Mouse (Mus musculus) ES-Bruce4 (cell line): ENCODE measurements around the gene Arf3. TPM values are rescaled to one million over a fixed set of nuclear protein-coding genes. Genes with fewer than 3 reads are reported as not detected.
"Not testable (repeated sequence)": the region's sequence is repeated elsewhere in the genome, so short reads cannot be mapped to it uniquely, and the experiment has no call there.

Experiments
- H3K27ac ChIP-seq: 2 replicates; pipeline ENCODE4 v1.5.1; 2012; ENCODE audit warnings: low read length, inconsistent platforms; ENCODE audit not compliant: insufficient read depth
- H3K27me3 ChIP-seq: 2 replicates; pipeline ENCODE4 v1.6.1; 2012; ENCODE audit warnings: mild to moderate bottlenecking, low read length, inconsistent platforms; ENCODE audit not compliant: control insufficient read depth, poor library complexity, insufficient read depth, severe bottlenecking
- H3K36me3 ChIP-seq: 2 replicates; pipeline ENCODE4 v1.6.1; 2012; ENCODE audit warnings: inconsistent platforms, mild to moderate bottlenecking, low read length, moderate library complexity; ENCODE audit not compliant: control insufficient read depth, poor library complexity, insufficient read depth, severe bottlenecking
- H3K4me1 ChIP-seq: one replicate; pipeline ENCODE4 v1.8.1; 2011; ENCODE audit warnings: low read length; ENCODE audit not compliant: control insufficient read depth, insufficient read depth
- H3K4me3 ChIP-seq: 2 replicates; pipeline ENCODE4 v1.5.1; 2011; ENCODE audit warnings: low read depth, mild to moderate bottlenecking, low read length
- H3K9ac ChIP-seq: 2 replicates; pipeline ENCODE4 v1.6.1; 2012; ENCODE audit warnings: low read depth, mild to moderate bottlenecking, inconsistent platforms; ENCODE audit not compliant: poor library complexity, severe bottlenecking
- H3K9me3 ChIP-seq: replicated peaks from 2 replicates; pipeline ENCODE4 v1.6.1; 2012; ENCODE audit warnings: mild to moderate bottlenecking, low read length, inconsistent platforms; ENCODE audit not compliant: control insufficient read depth, poor library complexity, insufficient read depth, severe bottlenecking
- CTCF ChIP-seq: IDR thresholded peaks from one replicate; pipeline ENCODE4 v1.8.1; 2011; ENCODE audit warnings: low read depth, low read length
- EP300 ChIP-seq: IDR thresholded peaks from 2 replicates; pipeline ENCODE4 v1.6.1; 2011; ENCODE audit warnings: low read depth, low read length; ENCODE audit not compliant: insufficient read depth
- POLR2A ChIP-seq: IDR thresholded peaks from one replicate; pipeline ENCODE4 v1.8.1; 2011; ENCODE audit warnings: low read length; ENCODE audit not compliant: insufficient read depth
- polyA plus RNA-seq: library from polyadenylated mRNA; stranded (reverse); fragments of >200 nt; gene quantifications from 2 replicates; pipeline ENCODE4 v1.2.4, GENCODE M21; 2011; ENCODE audit warnings: low read depth; ENCODE audit not compliant: missing spikeins, insufficient read depth, insufficient read length

The Arf3 gene
- 58.4 and 59.3 TPM in 2 replicates for polyA plus RNA-seq

GRCm38 (mm10) chr15:98762670-98763529, at the start of gene Arf3:
Gene Arf3 (minus strand): TSS chr15:98763214.
- H3K9ac ChIP-seq = peak within 1 kb of the TSS; percentile 96
- no peak for TF ChIP-seq POLR2A
- TF ChIP-seq EP300 = no peak
- no peak for TF ChIP-seq CTCF
- no peaks in the 10 kb centered on the region for H3K36me3 ChIP-seq
- H3K27me3 ChIP-seq = no peaks in the 10 kb centered on the region
- no peak within 1 kb of the TSS for H3K27ac ChIP-seq
- H3K4me3 ChIP-seq = peak within 1 kb of the TSS; percentile 81
- no peaks in the 10 kb centered on the region for H3K9me3 ChIP-seq
- H3K4me1 ChIP-seq = peaks cover 2% of the 10 kb centered on the region

- H3K9me3 ChIP-seq, H3K9ac ChIP-seq, H3K27ac ChIP-seq, H3K36me3 ChIP-seq, H3K27me3 ChIP-seq, H3K4me3 ChIP-seq, H3K4me1 ChIP-seq: not testable (repeated sequence)
These were observed 47.2 kb upstream of the Arf3 start for GRCm38 (mm10) chr15:98810212-98810611.

- no peaks in the 10 kb centered on the region for H3K4me1 ChIP-seq
- H3K36me3 ChIP-seq = no peaks in the 10 kb centered on the region
- H3K4me3 ChIP-seq = no peak within 1 kb of the TSS
- H3K27me3 ChIP-seq = peaks cover 8% of the 10 kb centered on the region; the same call in 1 of the 2 replicates
- H3K9ac ChIP-seq = no peak within 1 kb of the TSS
- no peaks in the 10 kb centered on the region for H3K9me3 ChIP-seq
- TF ChIP-seq EP300 (no peak), POLR2A (no peak), CTCF (no peak)
- no peak within 1 kb of the TSS for H3K27ac ChIP-seq
These were observed 46.4 kb upstream of the Arf3 start, which contains the start of gene Ddn for GRCm38 (mm10) chr15:98809390-98809789. Gene Ddn (minus strand): TSS chr15:98809490.

GRCm38 (mm10) chr15:98808651-98809134, 45.7 kb upstream of the Arf3 start:
- Histone ChIP-seq H3K9ac (no peak overlapping the region), H3K4me3 (no peak overlapping the region)

GRCm38 (mm10) chr15:98807895-98808650, 45.1 kb upstream of the Arf3 start:
- Histone ChIP-seq H3K27me3 (peaks cover 11% of the 10 kb centered on the region; the same call in 1 of the 2 replicates), H3K4me3 (peak overlapping the region; percentile 19), H3K36me3 (no peaks in the 10 kb centered on the region), H3K27ac (no peak overlapping the region), H3K9me3 (no peaks in the 10 kb centered on the region), H3K9ac (0 out of 2 replicates have a peak overlapping the region, but pooled peaks have one; percentile 43), H3K4me1 (no peaks in the 10 kb centered on the region)
- TF ChIP-seq EP300 = no peak
- no peak for TF ChIP-seq POLR2A
- TF ChIP-seq CTCF = no peak

More at GRCm38 (mm10) chr15:98808651-98809134, 45.7 kb upstream of the Arf3 start:
- peaks cover 8% of the 10 kb centered on the region; the same call in 1 of the 2 replicates for H3K27me3 ChIP-seq
- TF ChIP-seq CTCF (no peak), POLR2A (no peak), EP300 (no peak)
- H3K36me3 ChIP-seq = no peaks in the 10 kb centered on the region
- H3K4me1 ChIP-seq = no peaks in the 10 kb centered on the region
- H3K27ac ChIP-seq = no peak overlapping the region
- no peaks in the 10 kb centered on the region for H3K9me3 ChIP-seq
